Mouse (Mus musculus) heart, embryonic 14.5 days (tissue): Measurements from ENCODE around the gene Lrch3. TPM values are rescaled to one million over a fixed set of nuclear protein-coding genes. Genes with fewer than 3 reads are reported as not detected.
A peak's percentile ranks its signal among the peaks of the same experiment; 100 is the strongest.
"Not testable (repeated sequence)": the region's sequence is repeated elsewhere in the genome, so short reads cannot be mapped to it uniquely, and the experiment has no call there.

Experiments used
- ATAC-seq: fragments of 200-750 bp; cut with Nextera tagmentation; 2 replicates; pipeline ENCODE4 v1.8.0; 2017; ENCODE audit warnings: low read depth, moderate TSS enrichment; ENCODE audit not compliant: insufficient number of reproducible peaks, insufficient read depth, low FRiP score
- H3K27ac ChIP-seq, 2 experiments: fragments of 200-500 bp in 1 of 2; fragments of 300-500 bp in 1 of 2; sonication (generic) in 1 of 2; replicated peaks in 1 of 2; 2 replicates each; pipeline ENCODE4 v1.5.1; 2012 to 2014; ENCODE audit warnings: low read depth in 2 of 2, low read length in 2 of 2, control low read depth in 1 of 2, mild to moderate bottlenecking in 1 of 2, mixed read lengths in 1 of 2; ENCODE audit not compliant: control insufficient read depth in 1 of 2, insufficient read depth in 1 of 2
- H3K27me3 ChIP-seq: fragments of 300-500 bp; sonication (generic); 2 replicates; pipeline ENCODE4 v1.6.1; 2014; ENCODE audit warnings: mild to moderate bottlenecking, low read length, control low read depth; ENCODE audit not compliant: control insufficient read depth, insufficient read depth
- H3K36me3 ChIP-seq: fragments of 300-500 bp; sonication (generic); 2 replicates; pipeline ENCODE4 v1.6.1; 2014; ENCODE audit warnings: mild to moderate bottlenecking, control low read depth, low read length, mixed read lengths; ENCODE audit not compliant: control insufficient read depth, insufficient read depth
- H3K4me1 ChIP-seq, 2 experiments: fragments of 200-500 bp in 1 of 2; fragments of 300-500 bp in 1 of 2; sonication (generic) in 1 of 2; 2 replicates each; pipeline ENCODE4 v1.6.1; 2012 to 2014; ENCODE audit warnings: low read length in 2 of 2, control low read depth in 1 of 2, mixed read lengths in 1 of 2; ENCODE audit not compliant: control insufficient read depth in 2 of 2, insufficient read depth in 2 of 2
- H3K4me2 ChIP-seq: fragments of 300-500 bp; sonication (generic); 2 replicates; pipeline ENCODE4 v1.6.1; 2014; ENCODE audit warnings: mild to moderate bottlenecking, low read length
- H3K4me3 ChIP-seq, 2 experiments: fragments of 200-500 bp in 1 of 2; fragments of 300-500 bp in 1 of 2; sonication (generic) in 1 of 2; 2 replicates each; pipeline ENCODE4 v1.5.1; 2012 to 2014; ENCODE audit warnings: low read length in 2 of 2, mild to moderate bottlenecking in 2 of 2, control low read depth in 1 of 2, low read depth in 1 of 2, moderate library complexity in 1 of 2; ENCODE audit not compliant: control insufficient read depth in 1 of 2, insufficient read depth in 1 of 2
- H3K9ac ChIP-seq: fragments of 300-500 bp; sonication (generic); 2 replicates; pipeline ENCODE4 v1.6.1; 2014; ENCODE audit warnings: mild to moderate bottlenecking, low read length
- H3K9me3 ChIP-seq: fragments of 300-500 bp; sonication (generic); 2 replicates; pipeline ENCODE4 v1.6.1; 2016; ENCODE audit warnings: low read length, control low read depth; ENCODE audit not compliant: control insufficient read depth
- WGBS: fragments of 180-500 bp; shearing (Covaris S2); extraction: QIAGEN DNeasy Blood & Tissue Kit; methylation state at CpG from one replicate; pipeline ENCODE4 v1.1.7; 2014; 5-methylcytosine and 5-hydroxymethylcytosine counted together
- polyA plus RNA-seq: library from polyadenylated mRNA; unstranded; fragments of >200 nt; fragmentation: Nextera tagmentation; extraction: Ambion mirVana; gene quantifications from 2 replicates; pipeline ENCODE4 v1.2.1, GENCODE M21; 2014

The Lrch3 gene
- polyA plus RNA-seq, 1 experiment from 2014 or later: 25.4 TPM

- H3K9ac ChIP-seq, H3K4me2 ChIP-seq, H3K27me3 ChIP-seq, H3K27ac ChIP-seq, H3K9me3 ChIP-seq, ATAC-seq, H3K4me3 ChIP-seq: not testable (repeated sequence)
- H3K36me3 ChIP-seq: peaks cover 22% of the 10 kb centered on the region
- H3K4me1 ChIP-seq: peaks cover 3 to 18% of the 10 kb centered on the region in 2 experiments; a peak in 3 of 4 replicates
- WGBS: 57% methylated on average over 2 of the region's 2 CpGs
Measured at GRCm38 (mm10) chr16:33054927-33055326, 141.0 kb downstream of the Lrch3 start.

GRCm38 (mm10) chr16:33055655-33056054, 141.8 kb downstream of the Lrch3 start:
- Histone ChIP-seq H3K9me3 (no peaks in the 10 kb centered on the region), H3K4me1 (peaks cover 3 to 18% of the 10 kb centered on the region in 2 experiments; a peak in 3 of 4 replicates), H3K27me3 (no peaks in the 10 kb centered on the region), H3K9ac (peak overlapping the region; percentile 97), H3K4me3 (peak overlapping the region; percentile 19 to 77; a peak in 3 of 4 replicates), H3K36me3 (peaks cover 30% of the 10 kb centered on the region), H3K27ac (no peak overlapping the region), H3K4me2 (peak overlapping the region; percentile 79)
- no peak for ATAC-seq
- WGBS: 22% methylated on average over 10 of the region's 10 CpGs

GRCm38 (mm10) chr16:33056095-33056785, 142.3 kb downstream of the Lrch3 start, which contains the start of the genes Iqcg and Rpl35a:
Gene Iqcg, minus strand, starts transcription at chr16:33056218.
Gene Rpl35a, plus strand, starts transcription at chr16:33056453.
- Histone ChIP-seq H3K4me1 (peaks cover 3 to 18% of the 10 kb centered on the region in 2 experiments; a peak in 3 of 4 replicates), H3K4me2 (peak within 1 kb of the TSS; percentile 79), H3K4me3 (peak within 1 kb of the TSS; percentile 77 to 78), H3K36me3 (peaks cover 35% of the 10 kb centered on the region), H3K27me3 (no peaks in the 10 kb centered on the region), H3K27ac (peak within 1 kb of the TSS; percentile 89 to 90), H3K9me3 (no peaks in the 10 kb centered on the region), H3K9ac (peak within 1 kb of the TSS; percentile 97)
- WGBS: 0% methylated on average over 47 of the region's 47 CpGs
- peak; percentile 90 for ATAC-seq

DNA sequence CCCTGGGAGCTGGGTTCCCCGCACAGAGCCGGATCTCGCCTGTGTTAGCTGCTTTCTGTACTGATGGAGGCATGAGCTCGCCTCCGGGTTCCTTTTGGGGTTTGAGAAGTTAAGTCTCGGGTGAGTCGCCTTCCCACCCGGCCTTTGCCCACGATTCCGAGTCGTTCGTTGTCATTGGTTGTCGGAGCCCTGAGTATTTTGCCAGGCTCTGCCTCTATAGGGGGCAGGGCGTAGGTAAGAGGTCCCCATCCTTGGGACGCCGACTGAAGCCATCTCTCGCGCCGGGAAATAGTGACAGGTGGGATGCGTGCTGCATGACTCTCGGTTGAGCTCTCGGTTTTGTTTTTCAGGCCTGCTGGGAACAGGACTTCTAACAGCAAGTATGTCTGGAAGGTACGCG, 142.9 kb downstream of the Lrch3 start:
- H3K9me3 ChIP-seq: no peaks in the 10 kb centered on the region
- peak overlapping the region; percentile 79 for H3K4me2 ChIP-seq
- no peak for ATAC-seq

DNA sequence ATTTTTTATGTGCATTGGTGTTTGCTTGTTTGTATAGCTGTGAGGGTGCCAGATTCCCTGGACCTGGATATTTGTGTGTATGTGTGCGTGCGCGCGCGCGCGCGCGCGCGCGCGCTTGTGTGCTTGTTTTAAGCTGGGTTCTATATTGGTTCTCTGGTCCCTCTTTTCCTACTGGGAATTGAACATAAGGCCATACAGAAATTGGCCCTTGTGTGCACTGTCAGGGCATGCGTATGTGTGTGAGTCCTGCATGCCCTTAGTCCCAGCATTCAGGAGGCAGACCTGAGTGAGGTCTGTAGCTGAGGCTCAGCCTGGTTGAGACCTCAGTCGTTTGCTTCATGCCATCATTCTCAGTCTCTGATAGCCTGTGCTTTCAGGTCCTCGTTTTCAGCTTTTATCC, 144.1 kb downstream of the Lrch3 start:
- peak overlapping the region; percentile 9 to 77; a peak in 2 of 4 replicates for H3K4me3 ChIP-seq

More for the DNA sequence above, 142.9 kb downstream of the Lrch3 start:
- WGBS: under 1% methylated on average over 24 of the region's 24 CpGs
- Histone ChIP-seq H3K9ac (peak overlapping the region; percentile 97), H3K27me3 (no peaks in the 10 kb centered on the region), H3K4me1 (peaks cover 3 to 20% of the 10 kb centered on the region in 2 experiments; a peak in 3 of 4 replicates), H3K27ac (peak overlapping the region; percentile 69 to 90), H3K4me3 (peak overlapping the region; percentile 77 to 78), H3K36me3 (peaks cover 35% of the 10 kb centered on the region)

GRCm38 (mm10) chr16:33058656-33059055, 144.8 kb downstream of the Lrch3 start:
- Histone ChIP-seq H3K4me1 (peaks cover 8 to 27% of the 10 kb centered on the region in 2 experiments), H3K36me3 (peaks cover 35% of the 10 kb centered on the region), H3K9ac (peak overlapping the region; percentile 97; the same call in 1 of the 2 replicates)
- H3K4me3 ChIP-seq, H3K27me3 ChIP-seq, H3K27ac ChIP-seq, ATAC-seq, H3K9me3 ChIP-seq, H3K4me2 ChIP-seq: not testable (repeated sequence)
- WGBS: 89% methylated on average over 9 of the region's 9 CpGs

More for the DNA sequence above, 144.1 kb downstream of the Lrch3 start:
- peak overlapping the region; percentile 97 for H3K9ac ChIP-seq
- WGBS: 90% methylated on average over 16 of the region's 16 CpGs
- H3K36me3 ChIP-seq: peaks cover 35% of the 10 kb centered on the region
- peak overlapping the region; percentile 79 for H3K4me2 ChIP-seq
- no peaks in the 10 kb centered on the region for H3K27me3 ChIP-seq
- no peaks in the 10 kb centered on the region for H3K9me3 ChIP-seq
- no peak for ATAC-seq
- no peak overlapping the region for H3K27ac ChIP-seq
- H3K4me1 ChIP-seq: peaks cover 3 to 21% of the 10 kb centered on the region in 2 experiments; a peak in 3 of 4 replicates

DNA sequence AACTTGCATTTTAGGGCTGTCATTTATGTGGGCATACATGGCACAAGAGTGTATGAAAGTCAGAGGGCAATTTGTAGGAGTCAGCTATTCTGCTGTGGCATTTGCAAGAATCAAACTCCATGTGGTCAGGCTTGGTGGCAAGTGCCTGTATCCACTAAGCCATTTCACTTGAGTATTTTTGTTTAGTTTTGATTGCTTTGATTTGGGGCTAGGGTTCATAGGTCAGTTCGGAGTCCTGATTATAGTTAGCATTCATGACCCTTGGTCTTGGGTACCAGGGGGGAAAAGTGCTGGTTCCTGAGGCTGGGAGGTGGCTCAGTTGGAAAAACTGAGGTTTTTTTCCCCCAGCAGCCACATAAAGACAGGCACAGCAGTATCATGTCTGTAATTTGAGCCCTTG, 145.6 kb downstream of the Lrch3 start:
- no peak overlapping the region for H3K4me2 ChIP-seq
- H3K4me1 ChIP-seq: peaks cover 9 to 32% of the 10 kb centered on the region in 2 experiments
- no peaks in the 10 kb centered on the region for H3K9me3 ChIP-seq
- H3K9ac ChIP-seq: no peak overlapping the region
- 96% methylated on average over 1 of the region's 1 CpGs for WGBS
- no peaks in the 10 kb centered on the region for H3K27me3 ChIP-seq
- no peak overlapping the region for H3K27ac ChIP-seq
- H3K4me3 ChIP-seq: no peak overlapping the region
- peaks cover 35% of the 10 kb centered on the region for H3K36me3 ChIP-seq
- no peak for ATAC-seq
